ENCODE assay signal across 1 mouse cellular context in the genomic region with DNA sequence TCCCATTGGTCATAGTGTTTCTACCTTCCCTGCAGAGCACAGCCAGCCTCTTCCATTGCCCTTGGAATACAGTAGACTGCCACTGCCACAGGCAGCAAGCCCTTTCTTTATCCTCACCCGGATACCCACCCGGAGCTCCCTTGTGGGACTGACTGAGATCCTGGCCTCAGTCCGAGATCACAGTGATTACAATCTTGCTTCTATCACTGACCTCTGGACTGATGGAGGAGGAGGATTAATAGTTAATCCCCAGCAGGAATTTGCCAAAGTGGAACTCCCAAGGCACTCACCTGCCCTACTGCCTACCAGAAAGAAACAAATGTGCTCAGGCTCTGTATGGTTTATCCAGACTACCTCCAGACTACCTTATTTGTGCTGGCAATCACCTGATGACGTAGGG.
TF ChIP-seq lines count a peak whose summit lies in the region.

No protein-coding gene starts in this region.

TF ChIP-seq in MEL, 35 proteins besides CTCF, POLR2A, EP300 and RAD21:
- TF ChIP-seq ZMIZ1 (IDR thresholded peaks at IDR 0.05; ENCODE audit: low read depth, low read length) (no peak), ZC3H11A (IDR thresholded peaks at IDR 0.05; ENCODE audit: low read depth, low read length) (no peak), NELFE (IDR thresholded peaks at IDR 0.05; ENCODE audit: low read depth, low read length) (no peak), MAFK (IDR thresholded peaks at IDR 0.05; ENCODE audit: borderline replicate concordance, low read depth, low read length) (no peak), POLR2AphosphoS5 (IDR thresholded peaks at IDR 0.05; ENCODE audit: borderline replicate concordance, low read depth, low read length) (no peak), ZNF384 (IDR thresholded peaks at IDR 0.05; ENCODE audit: low read depth, low read length) (no peak), SIN3A (IDR thresholded peaks at IDR 0.05; ENCODE audit: low read length) (no peak), ELF1 (IDR thresholded peaks at IDR 0.05; ENCODE audit: low read depth, low read length) (no peak), SMC3 (IDR thresholded peaks at IDR 0.05; ENCODE audit: low read depth, low read length) (no peak), MAZ (IDR thresholded peaks at IDR 0.05; ENCODE audit: low read depth, low read length) (no peak), GATA1 (IDR thresholded peaks at IDR 0.05; ENCODE audit: low read depth, low read length) (no peak), RCOR1 (IDR thresholded peaks at IDR 0.05; ENCODE audit: low read depth, low read length) (no peak)
